Mouse (Mus musculus): ENCODE data around the gene Tnfaip8l1.
A peak's percentile ranks its signal among the peaks of the same experiment; 100 is the strongest.

Tnfaip8l1 gene

DNA sequence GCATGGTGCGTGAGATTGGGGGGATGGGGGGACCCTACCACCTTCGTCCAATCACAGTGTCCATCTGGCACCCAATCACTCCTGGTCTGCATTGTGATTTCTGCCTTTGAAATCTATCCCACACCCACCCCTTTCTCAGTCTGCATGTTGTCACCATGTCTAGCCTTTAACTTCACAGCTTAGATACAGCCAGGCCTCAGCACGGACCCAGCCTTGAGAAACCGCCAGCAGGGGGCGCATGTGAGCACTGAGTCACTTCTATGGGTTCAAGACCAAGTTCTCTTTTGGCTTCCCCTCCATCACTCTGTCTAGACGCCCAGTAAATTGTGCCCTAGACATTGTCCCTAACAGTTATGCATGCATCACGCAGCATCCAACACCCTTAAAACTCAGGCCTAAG, 30.5 kb upstream of the Tnfaip8l1 start:
- Histone ChIP-seq H3K27me3 (ENCODE audit: control insufficient read depth, insufficient read depth, low read length, poor library complexity, severe bottlenecking) (no peaks in the 10 kb centered on the region), H3K36me3 (ENCODE audit: control insufficient read depth, insufficient read depth, low read length, poor library complexity, severe bottlenecking) (no peaks in the 10 kb centered on the region)
- DNase-seq (ENCODE audit: low read depth, low spot score), result peak; percentile 86

DNA sequence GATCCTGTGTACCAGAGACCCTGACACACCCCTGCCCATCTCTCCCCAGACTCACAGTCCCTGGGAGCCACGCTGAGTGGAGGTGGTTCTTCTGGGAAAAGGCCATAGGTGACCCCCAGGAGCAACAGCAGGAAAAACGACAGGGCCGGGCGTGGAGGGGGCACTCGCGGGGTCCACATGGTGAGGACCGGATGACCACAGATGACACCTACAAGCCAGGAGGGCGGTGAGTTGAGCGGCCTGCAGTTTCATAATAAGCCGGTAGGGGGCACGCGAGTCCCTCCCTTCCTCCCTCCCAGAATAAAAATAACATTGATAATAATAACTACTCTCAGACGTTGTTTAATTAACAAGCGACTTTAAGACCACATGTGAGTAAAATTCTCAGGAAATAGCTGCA, 29.6 kb upstream of the Tnfaip8l1 start:
- H3K36me3 ChIP-seq (ENCODE audit: control insufficient read depth, insufficient read depth, low read length, poor library complexity, severe bottlenecking), result no peaks in the 10 kb centered on the region
- DNase-seq (ENCODE audit: low read depth, low spot score), result peak; percentile 85
- H3K27me3 ChIP-seq (ENCODE audit: control insufficient read depth, insufficient read depth, low read length, poor library complexity, severe bottlenecking), result no peaks in the 10 kb centered on the region

DNA sequence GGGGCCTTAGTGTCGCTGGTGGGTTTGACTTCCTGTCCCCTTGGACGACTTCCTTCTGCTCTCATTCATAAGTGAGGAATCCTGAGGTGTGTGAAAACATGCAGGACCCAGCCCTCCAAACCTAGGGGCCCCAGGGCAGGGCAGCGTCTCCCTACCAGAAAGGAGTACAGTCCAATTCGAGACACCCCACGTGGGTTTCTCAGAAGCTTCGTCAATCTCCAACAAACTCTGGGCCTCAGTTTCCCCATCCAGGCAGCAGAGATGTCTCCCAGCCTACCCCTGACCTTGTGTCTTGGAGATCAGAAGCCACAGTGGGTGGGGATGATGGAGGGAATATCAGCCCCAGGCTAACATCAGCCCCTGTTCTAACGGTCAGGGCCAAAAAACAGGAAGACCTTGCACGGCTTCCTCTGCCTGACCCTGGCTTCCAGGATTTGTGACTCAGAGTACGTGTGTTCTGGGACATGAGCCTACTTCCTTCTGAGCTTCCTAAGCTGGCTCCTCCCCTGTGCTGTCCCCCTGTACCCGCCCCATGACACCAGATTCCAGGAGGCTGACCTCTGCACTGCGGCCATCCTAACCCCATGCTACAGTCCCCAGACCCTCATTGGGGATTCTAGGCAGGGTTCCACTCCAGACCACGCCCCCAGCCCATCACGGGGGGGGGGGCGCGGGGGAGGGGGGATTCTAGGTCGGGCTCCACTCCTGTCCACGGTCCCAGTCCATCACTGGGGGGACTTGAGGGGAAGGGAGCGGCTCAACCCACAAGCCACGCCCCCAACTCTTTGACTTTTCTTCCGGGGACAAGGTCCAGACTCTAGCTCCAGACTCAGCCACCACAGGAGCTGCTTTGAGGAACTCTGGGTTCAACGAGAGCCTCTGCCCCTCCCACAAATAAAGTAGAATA, 28.6 kb upstream of the Tnfaip8l1 start:
- Histone ChIP-seq H3K27me3 (ENCODE audit: control insufficient read depth, insufficient read depth, low read length, poor library complexity, severe bottlenecking) (no peaks in the 10 kb centered on the region), H3K36me3 (ENCODE audit: control insufficient read depth, insufficient read depth, low read length, poor library complexity, severe bottlenecking) (no peaks in the 10 kb centered on the region)
- peak; percentile 43 for DNase-seq (ENCODE audit: low read depth, low spot score)

DNA sequence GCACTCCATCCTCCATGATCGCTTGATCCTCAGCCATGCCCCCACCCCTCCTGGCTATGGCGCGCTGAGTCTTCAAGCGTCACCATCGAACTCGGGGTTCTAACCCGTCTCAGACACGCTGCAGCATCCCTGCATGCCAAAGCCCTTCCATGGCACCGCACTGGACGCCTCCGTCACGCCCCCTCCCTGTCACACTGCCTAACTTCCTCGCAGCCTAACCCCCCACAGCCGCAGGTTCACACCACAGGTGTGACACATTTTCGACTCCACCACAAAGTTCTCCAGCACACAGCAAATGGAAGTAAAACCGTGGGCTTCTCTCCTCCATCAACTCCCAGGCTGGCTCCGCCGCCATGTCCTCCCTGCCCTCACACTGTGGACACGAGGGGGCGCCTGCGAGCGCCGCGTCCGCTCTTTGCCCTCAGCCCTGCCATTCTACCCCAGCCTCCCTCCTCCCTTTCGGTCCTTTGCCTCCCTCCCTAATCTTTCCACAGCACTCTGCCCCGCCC, 27.8 kb upstream of the Tnfaip8l1 start:
- Histone ChIP-seq H3K27me3 (ENCODE audit: control insufficient read depth, insufficient read depth, low read length, poor library complexity, severe bottlenecking) (no peaks in the 10 kb centered on the region), H3K36me3 (ENCODE audit: control insufficient read depth, insufficient read depth, low read length, poor library complexity, severe bottlenecking) (no peaks in the 10 kb centered on the region)
- peak; percentile 83 for DNase-seq (ENCODE audit: low read depth, low spot score)

DNA sequence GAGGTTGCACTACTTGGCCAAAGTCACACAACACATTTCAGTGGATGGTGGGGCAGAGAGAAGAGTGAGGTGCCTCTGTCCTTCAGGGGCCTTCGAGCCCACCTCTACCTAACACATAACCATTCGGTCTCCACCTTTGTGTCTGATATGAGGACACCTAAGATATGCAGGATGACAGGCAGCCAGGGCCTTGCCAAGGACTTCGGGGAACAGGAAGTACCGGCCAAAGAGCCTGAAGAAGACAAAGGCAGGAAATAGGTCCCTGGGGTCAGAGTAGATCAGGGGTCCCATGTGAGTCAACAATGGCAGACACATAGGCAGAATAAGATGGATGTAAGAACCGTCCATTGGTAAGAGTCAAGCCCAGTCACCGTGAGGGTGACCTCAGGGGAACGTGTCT, 25.7 kb upstream of the Tnfaip8l1 start:
- no peaks in the 10 kb centered on the region for H3K36me3 ChIP-seq (ENCODE audit: control insufficient read depth, insufficient read depth, low read length, poor library complexity, severe bottlenecking)
- DNase-seq (ENCODE audit: low read depth, low spot score), result no peak
- peaks cover 2% of the 10 kb centered on the region; the same call in 1 of the 2 replicates for H3K27me3 ChIP-seq (ENCODE audit: control insufficient read depth, insufficient read depth, low read length, poor library complexity, severe bottlenecking)

DNA sequence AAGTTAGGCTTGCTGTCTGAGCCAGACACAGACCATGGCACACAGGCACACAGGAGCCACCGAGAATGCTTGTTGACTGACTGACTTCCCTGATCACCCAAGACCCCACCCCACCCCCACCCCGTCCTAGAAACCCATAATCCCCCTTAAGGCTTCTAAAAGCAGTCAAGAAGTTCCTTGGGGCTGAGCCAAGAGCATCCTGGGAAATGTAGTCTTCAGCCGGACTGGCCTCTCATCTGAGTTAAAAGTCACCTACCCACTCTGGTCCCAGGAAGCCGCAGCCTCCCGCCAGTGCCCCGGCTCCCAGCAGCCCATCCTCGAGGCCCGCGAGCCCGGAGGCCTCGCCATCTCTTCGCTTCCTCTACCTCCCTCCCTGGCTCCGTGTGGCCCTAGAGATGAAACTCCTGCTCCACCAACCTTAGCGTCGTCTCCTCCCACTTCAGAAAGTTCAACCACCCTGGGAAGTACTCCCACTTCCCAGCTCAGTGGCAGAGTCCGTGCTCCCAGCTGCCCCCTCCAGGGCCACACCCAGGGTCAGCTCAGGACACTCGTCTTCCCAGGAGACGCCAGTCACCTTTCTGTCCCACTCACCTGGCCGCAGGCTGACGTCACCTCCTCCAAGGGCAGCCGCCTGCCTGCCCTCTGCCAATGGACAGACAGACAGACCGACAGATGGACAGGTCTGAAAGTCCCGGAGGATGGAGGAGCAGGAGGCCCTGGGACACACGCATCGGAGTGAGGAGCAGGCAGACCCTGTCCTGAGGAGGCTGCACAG, 24.3 kb upstream of the Tnfaip8l1 start:
- no peak for DNase-seq (ENCODE audit: low read depth, low spot score)
- H3K36me3 ChIP-seq (ENCODE audit: control insufficient read depth, insufficient read depth, low read length, poor library complexity, severe bottlenecking), result no peaks in the 10 kb centered on the region
- H3K27me3 ChIP-seq (ENCODE audit: control insufficient read depth, insufficient read depth, low read length, poor library complexity, severe bottlenecking), result peaks cover 2% of the 10 kb centered on the region

DNA sequence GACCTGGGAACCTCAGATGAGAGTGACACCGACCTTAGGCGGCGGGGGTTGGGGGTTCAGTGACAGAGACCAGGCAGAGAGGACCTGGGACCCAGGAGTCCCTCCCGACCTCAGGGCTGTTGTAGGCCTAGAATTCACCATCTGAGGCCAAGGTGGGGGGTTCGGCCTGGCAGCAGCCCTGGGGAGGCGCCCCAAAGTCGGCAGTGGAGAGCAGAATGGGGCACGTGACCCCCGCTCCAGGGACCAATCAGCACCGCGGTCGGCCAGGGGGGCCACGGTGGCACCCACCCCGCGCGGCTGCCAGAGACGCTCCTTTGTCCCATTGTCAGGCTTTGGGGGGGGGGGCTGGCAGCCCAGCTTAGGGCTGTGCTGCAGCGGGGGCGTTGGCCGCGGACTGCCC, 22.9 kb upstream of the Tnfaip8l1 start:
- DNase-seq (ENCODE audit: low read depth, low spot score), result no peak
- peaks cover 2% of the 10 kb centered on the region for H3K27me3 ChIP-seq (ENCODE audit: control insufficient read depth, insufficient read depth, low read length, poor library complexity, severe bottlenecking)
- H3K36me3 ChIP-seq (ENCODE audit: control insufficient read depth, insufficient read depth, low read length, poor library complexity, severe bottlenecking), result no peaks in the 10 kb centered on the region

DNA sequence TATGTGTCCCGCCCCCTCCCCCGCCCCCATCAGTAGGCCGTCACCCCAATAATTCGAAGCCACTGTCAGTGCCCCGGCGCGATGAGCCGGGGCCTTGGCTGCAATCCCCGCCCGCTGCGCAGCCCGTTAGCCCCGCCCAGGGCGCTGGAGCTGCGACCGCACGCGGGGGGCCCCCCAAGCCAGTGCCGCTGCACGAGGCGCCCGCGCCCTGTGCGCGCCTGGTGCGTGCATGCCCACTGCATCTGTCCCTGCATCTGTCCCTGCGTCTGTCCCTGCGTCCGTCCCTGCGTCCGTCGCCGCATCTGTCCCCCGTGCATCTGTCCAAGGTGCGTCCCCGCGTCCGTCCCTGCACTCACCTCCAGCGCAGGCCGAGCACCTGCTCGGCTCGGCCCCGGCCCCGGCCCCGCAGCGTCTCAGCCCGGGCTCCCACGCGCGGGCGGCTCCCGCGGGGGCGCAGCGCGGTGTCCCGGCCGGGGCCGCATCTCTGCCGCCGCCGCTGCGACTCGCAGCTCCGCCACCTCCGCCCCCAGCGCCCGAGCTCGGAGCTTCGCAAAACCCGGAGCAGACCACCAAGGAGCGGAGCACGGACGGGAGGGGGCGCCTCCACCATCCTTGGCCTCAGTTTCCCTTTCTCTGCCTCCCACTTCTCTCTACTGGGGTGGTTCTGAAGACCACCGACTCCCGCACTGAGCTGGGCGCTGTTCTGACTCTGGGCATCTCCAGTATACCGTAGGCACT, 22.2 kb upstream of the Tnfaip8l1 start, which contains the start of gene Sema6b:
Sema6b (minus strand) TSS at position 486 of the 738 bp plus-strand sequence.
- DNase-seq (ENCODE audit: low read depth, low spot score), result peak; percentile 53
- Histone ChIP-seq H3K27me3 (ENCODE audit: control insufficient read depth, insufficient read depth, low read length, poor library complexity, severe bottlenecking) (peaks cover 2% of the 10 kb centered on the region), H3K36me3 (ENCODE audit: control insufficient read depth, insufficient read depth, low read length, poor library complexity, severe bottlenecking) (no peaks in the 10 kb centered on the region)

DNA sequence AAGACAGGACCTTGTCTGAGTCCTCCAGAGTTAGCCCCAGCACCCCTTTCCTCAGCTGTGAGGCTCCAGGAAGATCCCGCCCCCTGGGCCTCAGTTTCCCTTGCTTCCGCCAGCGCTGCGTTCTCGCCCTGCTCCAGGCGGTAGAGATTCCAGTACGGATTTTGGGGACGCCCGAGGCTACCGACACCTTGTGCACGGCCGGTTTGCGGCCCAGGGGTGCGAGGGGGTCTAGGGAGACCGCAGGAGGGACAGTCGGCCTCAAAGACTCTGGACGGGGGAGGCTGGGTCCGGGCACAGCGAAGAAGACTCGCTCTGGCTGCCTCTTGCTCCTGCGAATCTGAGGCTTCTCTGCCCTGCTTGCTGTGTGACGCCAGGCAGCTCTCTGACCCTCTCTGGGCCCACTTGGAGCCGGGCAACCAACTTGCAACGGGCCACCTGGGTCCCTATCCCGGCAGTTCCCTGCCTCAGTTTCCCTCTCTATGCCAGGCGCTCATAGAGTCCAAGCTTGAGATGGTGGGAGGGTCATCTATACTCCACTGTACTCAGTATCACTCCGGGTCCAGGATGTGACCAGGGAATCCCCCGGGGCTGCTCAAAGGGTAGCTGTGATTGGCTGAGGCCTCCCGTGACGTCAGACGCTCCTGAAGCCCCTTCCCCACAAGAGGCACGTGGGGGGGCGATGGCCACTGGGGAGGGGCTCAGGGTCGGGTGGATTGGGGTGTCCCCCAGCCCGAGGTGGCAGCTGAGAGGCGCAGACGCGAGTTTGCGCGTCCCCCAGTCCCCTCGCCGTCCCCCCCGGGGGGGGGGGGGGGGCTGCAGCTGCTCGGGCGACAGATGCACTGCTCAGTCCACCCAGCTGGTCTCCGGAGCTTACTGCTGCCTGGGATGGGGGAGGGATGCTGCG, 20.3 kb upstream of the Tnfaip8l1 start:
- no peak for DNase-seq (ENCODE audit: low read depth, low spot score)
- no peaks in the 10 kb centered on the region for H3K36me3 ChIP-seq (ENCODE audit: control insufficient read depth, insufficient read depth, low read length, poor library complexity, severe bottlenecking)
- peaks cover 2% of the 10 kb centered on the region for H3K27me3 ChIP-seq (ENCODE audit: control insufficient read depth, insufficient read depth, low read length, poor library complexity, severe bottlenecking)

DNA sequence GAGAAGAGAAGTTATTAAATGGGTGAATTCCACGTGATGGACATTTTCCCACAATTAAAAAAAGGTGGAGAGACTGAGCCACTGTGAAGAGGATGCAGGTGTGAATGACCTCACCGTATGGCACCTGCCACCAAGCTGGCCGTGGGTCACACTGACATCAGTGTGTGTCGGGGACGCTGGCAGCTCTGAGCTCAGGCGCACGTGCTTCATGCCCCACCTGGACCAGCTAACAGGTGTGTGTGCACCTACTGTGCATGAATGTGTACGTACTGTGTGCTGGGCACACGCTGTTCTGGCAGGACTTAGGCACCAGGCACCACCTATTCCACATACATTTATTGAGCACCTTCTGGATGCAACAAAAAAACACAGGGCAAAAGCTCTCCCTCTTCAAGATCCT, 17.7 kb upstream of the Tnfaip8l1 start:
- H3K36me3 ChIP-seq (ENCODE audit: control insufficient read depth, insufficient read depth, low read length, poor library complexity, severe bottlenecking), result no peaks in the 10 kb centered on the region
- H3K27me3 ChIP-seq (ENCODE audit: control insufficient read depth, insufficient read depth, low read length, poor library complexity, severe bottlenecking), result peaks cover 2% of the 10 kb centered on the region
- no peak for DNase-seq (ENCODE audit: low read depth, low spot score)

DNA sequence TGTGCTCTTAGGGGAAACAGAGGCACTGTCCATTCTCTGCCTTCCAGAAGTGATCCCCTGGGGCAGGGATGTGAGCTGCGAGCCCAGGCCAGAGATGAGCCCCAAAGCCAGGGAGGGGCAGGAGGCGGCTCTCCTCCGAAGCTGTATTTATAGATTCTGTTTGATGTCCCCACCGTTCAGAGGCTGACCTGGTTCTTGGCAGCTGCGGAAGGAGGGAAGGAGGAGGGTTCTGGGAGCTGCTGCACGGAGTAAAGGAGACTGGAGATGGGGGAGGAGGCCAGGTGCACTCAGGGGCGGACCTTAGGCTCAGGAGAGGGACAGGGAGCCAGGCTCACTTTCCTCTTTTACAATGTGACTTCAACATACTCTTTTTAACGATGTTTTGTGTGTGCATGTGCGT, 16.1 kb upstream of the Tnfaip8l1 start:
- no peaks in the 10 kb centered on the region for H3K36me3 ChIP-seq (ENCODE audit: control insufficient read depth, insufficient read depth, low read length, poor library complexity, severe bottlenecking)
- no peak for DNase-seq (ENCODE audit: low read depth, low spot score)

DNA sequence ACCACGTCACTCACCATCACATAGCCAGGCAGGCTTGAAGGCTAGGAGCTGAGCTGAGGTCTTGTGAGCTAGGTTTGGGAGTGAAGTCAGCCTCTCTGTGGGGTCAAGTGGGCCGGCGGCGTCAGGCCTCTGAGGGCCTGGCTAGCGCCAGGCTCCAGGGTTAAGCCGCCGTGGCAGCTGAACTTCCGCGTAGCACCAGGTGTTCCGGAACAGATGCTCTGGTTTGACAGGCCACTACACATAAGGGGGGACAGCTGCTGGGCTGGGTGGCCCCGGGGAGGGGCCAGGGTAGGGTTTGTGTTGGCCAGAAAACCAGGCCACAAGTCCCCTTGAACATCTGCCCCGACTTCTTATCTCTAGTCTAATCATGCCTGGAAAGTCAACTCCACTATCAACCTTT, 14.9 kb upstream of the Tnfaip8l1 start:
- DNase-seq (ENCODE audit: low read depth, low spot score), result peak; percentile 49
- Histone ChIP-seq H3K27me3 (ENCODE audit: control insufficient read depth, insufficient read depth, low read length, poor library complexity, severe bottlenecking) (no peaks in the 10 kb centered on the region), H3K36me3 (ENCODE audit: control insufficient read depth, insufficient read depth, low read length, poor library complexity, severe bottlenecking) (no peaks in the 10 kb centered on the region)

More for the DNA sequence above, 16.1 kb upstream of the Tnfaip8l1 start:
- H3K27me3 ChIP-seq (ENCODE audit: control insufficient read depth, insufficient read depth, low read length, poor library complexity, severe bottlenecking), result no peaks in the 10 kb centered on the region; the same call in 1 of the 2 replicates

DNA sequence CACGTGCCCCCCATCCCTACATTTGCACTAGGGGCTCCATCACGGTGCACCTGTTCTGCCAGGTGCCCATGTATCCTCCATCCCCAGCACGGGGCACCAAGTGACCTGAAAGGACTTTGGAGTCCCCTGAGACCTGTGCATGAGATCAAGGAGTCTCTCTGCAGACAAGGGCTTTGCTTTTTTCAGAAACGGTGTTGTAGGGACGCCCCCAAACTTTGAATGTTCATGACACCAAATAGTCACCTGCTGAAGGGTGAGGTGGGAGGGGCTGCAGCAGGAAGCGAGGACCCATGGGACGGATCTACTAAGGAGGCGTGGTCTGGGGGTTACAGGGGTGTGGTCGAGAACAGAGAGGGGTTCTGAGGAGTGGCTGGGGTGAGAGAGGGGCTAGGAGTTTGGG, 14.0 kb upstream of the Tnfaip8l1 start:
- Histone ChIP-seq H3K36me3 (ENCODE audit: control insufficient read depth, insufficient read depth, low read length, poor library complexity, severe bottlenecking) (no peaks in the 10 kb centered on the region), H3K27me3 (ENCODE audit: control insufficient read depth, insufficient read depth, low read length, poor library complexity, severe bottlenecking) (no peaks in the 10 kb centered on the region)
- peak; percentile 86 for DNase-seq (ENCODE audit: low read depth, low spot score)
